ENCODE assay signal across 10 mouse cellular contexts in the genomic region with DNA sequence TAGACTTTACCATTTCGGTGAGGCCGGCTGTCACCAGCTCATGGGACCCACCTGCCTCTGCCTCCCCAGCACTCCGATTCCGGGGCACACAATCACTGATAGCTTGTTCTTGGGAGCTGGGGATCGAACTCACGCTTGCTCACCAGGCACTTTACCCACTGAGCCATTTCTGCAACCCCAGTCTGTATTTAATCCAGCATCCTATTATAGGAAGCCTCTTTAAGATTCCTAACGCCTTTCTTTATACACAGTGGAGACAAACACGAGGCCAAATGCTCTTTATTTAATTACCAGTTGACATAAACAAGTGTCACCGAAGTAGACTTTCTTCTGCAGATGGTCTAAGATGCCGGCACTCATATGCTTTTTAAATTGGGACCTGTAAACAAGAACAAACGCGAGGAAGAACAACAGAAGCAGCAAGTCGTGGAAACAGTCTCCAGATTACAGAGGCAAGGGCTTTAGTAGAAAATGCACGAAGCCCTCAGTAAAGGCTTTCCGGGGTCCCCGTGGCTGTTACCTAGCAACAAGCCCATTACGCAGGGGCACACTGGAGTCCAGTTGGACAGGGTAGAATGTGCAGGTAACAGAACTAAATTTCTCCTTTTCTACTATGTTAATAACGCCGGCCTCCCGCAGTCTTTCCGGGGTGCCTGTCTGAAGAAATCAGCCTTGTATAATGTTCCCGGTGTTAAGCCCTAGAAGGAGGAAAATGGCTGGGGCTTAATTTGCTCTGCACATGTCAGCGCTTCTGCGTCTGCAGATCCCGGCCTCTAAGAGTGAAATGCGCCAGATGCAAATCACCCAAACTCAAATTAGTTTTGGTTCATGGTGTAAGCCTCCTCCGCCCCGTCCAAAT.
DNase-seq lines count a peak whose midpoint lies in the region; ATAC-seq and TF ChIP-seq lines count a peak whose summit lies in the region.
"Had no signal": no experiment of that assay in that cellular context is flagged by ENCODE, and none has a peak within 500 bp of the region (broad histone marks: within the 10 kb centered on the region; RNA-seq: fewer than 3 reads in every experiment).

No protein-coding gene starts in this region.

- H3K4me1 ChIP-seq in limb, embryonic 12.5 days (replicated peaks) = peaks cover 6% of the 10 kb centered on the region
- peaks cover 13% of the 10 kb centered on the region for H3K4me1 ChIP-seq in limb, embryonic 10.5 days
- peaks cover 5% of the 10 kb centered on the region for H3K4me1 ChIP-seq in forebrain, embryonic 14.5 days (ENCODE audit: control insufficient read depth, insufficient read depth, low read length)
- peaks cover 16% of the 10 kb centered on the region for H3K4me1 ChIP-seq in neural tube, embryonic 15.5 days
- no peaks in the 10 kb centered on the region for H3K4me1 ChIP-seq in stomach, postnatal 0 days (replicated peaks; ENCODE audit: control insufficient read depth, insufficient read depth)
- H3K4me1 ChIP-seq: stomach, embryonic 15.5 days had no signal

- no peak for DNase-seq in limb, embryonic 10.5 days (ENCODE audit: low spot score)
- DNase-seq in forebrain, embryonic 14.5 days (ENCODE audit: low spot score) = peak; percentile 75
- peak; percentile 5 to 6 for DNase-seq in left cerebral cortex, postnatal 25 days (ENCODE audit: low spot score in 2 of 2)
- no peak for DNase-seq in stomach, postnatal 0 days (ENCODE audit: low spot score)
- no peak for DNase-seq in kidney, postnatal 36 days
- DNase-seq: gastrocnemius, postnatal 10 days had no signal

- no peaks in the 10 kb centered on the region for H3K36me3 ChIP-seq in limb, embryonic 12.5 days
- H3K36me3 ChIP-seq in limb, embryonic 10.5 days = no peaks in the 10 kb centered on the region
- H3K36me3 ChIP-seq in forebrain, embryonic 14.5 days (ENCODE audit: control insufficient read depth, insufficient read depth, low read length) = no peaks in the 10 kb centered on the region
- no peaks in the 10 kb centered on the region for H3K36me3 ChIP-seq in neural tube, embryonic 15.5 days
- H3K36me3 ChIP-seq in stomach, postnatal 0 days (ENCODE audit: control insufficient read depth, insufficient read depth, low read length) = no peaks in the 10 kb centered on the region
- H3K36me3 ChIP-seq: stomach, embryonic 15.5 days had no signal

- no peak for TF ChIP-seq EP300 in stomach, postnatal 0 days (optimal IDR thresholded peaks at IDR 0.05)

- intact Hi-C loops in left cerebral cortex, postnatal 25 days (cut with DNase I) = no loop called here

- H3K4me2 ChIP-seq in limb, embryonic 12.5 days = peak overlapping the region; percentile 13; the same call in 1 of the 2 replicates
- H3K4me2 ChIP-seq in forebrain, embryonic 14.5 days (ENCODE audit: low read length) = peak overlapping the region; percentile 46
- H3K4me2 ChIP-seq in neural tube, embryonic 15.5 days = peak overlapping the region; percentile 48
- H3K4me2 ChIP-seq in stomach, postnatal 0 days (replicated peaks; ENCODE audit: low read depth) = no peak overlapping the region
- H3K4me2 ChIP-seq: stomach, embryonic 15.5 days had no signal

- no peak overlapping the region for H3K9ac ChIP-seq in limb, embryonic 12.5 days (replicated peaks)
- H3K9ac ChIP-seq in forebrain, embryonic 14.5 days (ENCODE audit: low read length) = peak overlapping the region; percentile 21
- H3K9ac ChIP-seq in neural tube, embryonic 15.5 days (replicated peaks) = no peak overlapping the region
- no peak overlapping the region for H3K9ac ChIP-seq in stomach, postnatal 0 days (ENCODE audit: low read length)
- H3K9ac ChIP-seq: stomach, embryonic 15.5 days had no signal

- no peaks in the 10 kb centered on the region for H3K27me3 ChIP-seq in limb, embryonic 12.5 days
- H3K27me3 ChIP-seq in limb, embryonic 10.5 days (ENCODE audit: low read depth, poor library complexity, severe bottlenecking) = no peaks in the 10 kb centered on the region
- no peaks in the 10 kb centered on the region for H3K27me3 ChIP-seq in forebrain, embryonic 14.5 days (replicated peaks; ENCODE audit: control insufficient read depth, insufficient read depth, low read length)
- H3K27me3 ChIP-seq in neural tube, embryonic 15.5 days (replicated peaks) = no peaks in the 10 kb centered on the region
- no peaks in the 10 kb centered on the region for H3K27me3 ChIP-seq in stomach, postnatal 0 days (ENCODE audit: control insufficient read depth, insufficient read depth, low read length)
- H3K27me3 ChIP-seq: stomach, embryonic 15.5 days had no signal

- no peak for TF ChIP-seq CTCF in stomach, postnatal 0 days (IDR thresholded peaks at IDR 0.05; ENCODE audit: low read depth)

- ATAC-seq in limb, embryonic 12.5 days (ENCODE audit: insufficient number of reproducible peaks, insufficient read depth, low FRiP score, low TSS enrichment, low read depth) = no peak
- ATAC-seq in forebrain, embryonic 14.5 days = peak; percentile 85
- ATAC-seq in neural tube, embryonic 15.5 days (ENCODE audit: low FRiP score) = peak; percentile 84
- ATAC-seq in erythroblast, adult 5-6 weeks (replicated peaks; ENCODE audit: low FRiP score, poor library complexity, severe bottlenecking) = no peak
- ATAC-seq in stomach, postnatal 0 days (ENCODE audit: low FRiP score, low TSS enrichment) = no peak

- H3K9me3 ChIP-seq in limb, embryonic 12.5 days = no peaks in the 10 kb centered on the region
- H3K9me3 ChIP-seq in limb, embryonic 10.5 days (replicated peaks) = no peaks in the 10 kb centered on the region
- H3K9me3 ChIP-seq in forebrain, embryonic 14.5 days (replicated peaks; ENCODE audit: control insufficient read depth, low read length) = no peaks in the 10 kb centered on the region
- no peaks in the 10 kb centered on the region for H3K9me3 ChIP-seq in neural tube, embryonic 15.5 days (replicated peaks)
- H3K9me3 ChIP-seq in stomach, postnatal 0 days (ENCODE audit: control insufficient read depth, low read length) = no peaks in the 10 kb centered on the region
- H3K9me3 ChIP-seq: stomach, embryonic 15.5 days had no signal

- H3K27ac ChIP-seq in limb, embryonic 12.5 days = no peak overlapping the region
- H3K27ac ChIP-seq in limb, embryonic 10.5 days = no peak overlapping the region
- peak overlapping the region; percentile 58; the same call in 1 of the 2 replicates for H3K27ac ChIP-seq in forebrain, embryonic 14.5 days (ENCODE audit: low read depth, low read length)
- peak overlapping the region; percentile 62 for H3K27ac ChIP-seq in neural tube, embryonic 15.5 days (replicated peaks)
- H3K27ac ChIP-seq in stomach, postnatal 0 days (replicated peaks) = no peak overlapping the region
- H3K27ac ChIP-seq: stomach, embryonic 15.5 days had no signal

- 63% methylated on average over 28 of the region's 28 CpGs for WGBS in limb, embryonic 12.5 days
- 75% methylated on average over 28 of the region's 28 CpGs for WGBS in limb, embryonic 10.5 days
- WGBS in forebrain, embryonic 14.5 days = 23% methylated on average over 28 of the region's 28 CpGs
- 36% methylated on average over 28 of the region's 28 CpGs for WGBS in neural tube, embryonic 15.5 days
- 67% methylated on average over 28 of the region's 28 CpGs for WGBS in stomach, postnatal 0 days

- no peak overlapping the region for H3K4me3 ChIP-seq in limb, embryonic 12.5 days (replicated peaks)
- no peak overlapping the region for H3K4me3 ChIP-seq in limb, embryonic 10.5 days
- peak overlapping the region; percentile 15 for H3K4me3 ChIP-seq in forebrain, embryonic 14.5 days (ENCODE audit: low read depth, low read length)
- H3K4me3 ChIP-seq in neural tube, embryonic 15.5 days (replicated peaks) = no peak overlapping the region; the same call in 1 of the 2 replicates
- no peak overlapping the region for H3K4me3 ChIP-seq in stomach, postnatal 0 days (ENCODE audit: low read depth, low read length)
- H3K4me3 ChIP-seq: stomach, embryonic 15.5 days had no signal

Comparison
In these comparisons a context has a peak if more than half of its experiments do, and no peak if none do; other contexts are left out.
1. ATAC-seq: peak in forebrain, embryonic 14.5 days (single experiment) and neural tube, embryonic 15.5 days (single experiment); none in limb, embryonic 12.5 days (single experiment), erythroblast, adult 5-6 weeks (single experiment) and stomach, postnatal 0 days (single experiment).
2. H3K27ac ChIP-seq: peak in forebrain, embryonic 14.5 days (single experiment) and neural tube, embryonic 15.5 days (single experiment); none in limb, embryonic 12.5 days (single experiment), limb, embryonic 10.5 days (single experiment) and stomach, postnatal 0 days (single experiment).
3. DNase-seq: peak in forebrain, embryonic 14.5 days (single experiment) and left cerebral cortex, postnatal 25 days (2 of 2); none in limb, embryonic 10.5 days (single experiment), stomach, postnatal 0 days (single experiment) and kidney, postnatal 36 days (0 of 2).